Mouse (Mus musculus) heart, adult 2 months (tissue): Measurements from ENCODE around the gene Ddx23. TPM values are rescaled to one million over a fixed set of nuclear protein-coding genes. Genes with fewer than 3 reads are reported as not detected.

Source experiments
- DNase-seq, 2 experiments: peaks; one replicate each; pipeline ENCODE4 v3.0.0; 2021
- H3K27ac ChIP-seq: fragments of 200-600 bp; 2 replicates; pipeline ENCODE4 v1.8.1; 2022
- H3K27me3 ChIP-seq: fragments of 200-500 bp; 2 replicates; pipeline ENCODE4 v1.6.1; 2012; ENCODE audit warnings: mild to moderate bottlenecking, low read length, inconsistent platforms, mixed read lengths; ENCODE audit not compliant: control insufficient read depth, insufficient read depth
- H3K36me3 ChIP-seq: fragments of 200-500 bp; 2 replicates; pipeline ENCODE4 v1.6.1; 2012; ENCODE audit warnings: low read length, inconsistent platforms; ENCODE audit not compliant: control insufficient read depth, insufficient read depth
- H3K4me1 ChIP-seq: fragments of 200-500 bp; 2 replicates; pipeline ENCODE4 v1.6.1; 2011; ENCODE audit warnings: low read length; ENCODE audit not compliant: control insufficient read depth, insufficient read depth
- H3K4me3 ChIP-seq: fragments of 200-600 bp; 2 replicates; pipeline ENCODE4 v1.8.1; 2022
- H3K79me2 ChIP-seq: fragments of 200-500 bp; replicated peaks from 2 replicates; pipeline ENCODE4 v1.6.1; 2012; ENCODE audit warnings: mild to moderate bottlenecking, inconsistent platforms, low read length, moderate library complexity, mixed read lengths; ENCODE audit not compliant: control insufficient read depth, insufficient read depth
- H3K9ac ChIP-seq: fragments of 200-500 bp; 2 replicates; pipeline ENCODE4 v1.6.1; 2012; ENCODE audit warnings: low read depth, mild to moderate bottlenecking, control low read depth, inconsistent platforms, low read length, mixed read lengths
- CTCF ChIP-seq: fragments of 200-600 bp; IDR thresholded peaks from 2 replicates; pipeline ENCODE4 v1.8.1; 2022; ENCODE audit warnings: antibody characterized with exemption, mild to moderate bottlenecking, moderate library complexity
- EP300 ChIP-seq: fragments of 200-500 bp; IDR thresholded peaks from 2 replicates; pipeline ENCODE4 v1.6.1; 2011; ENCODE audit warnings: low read depth, low read length, control low read depth; ENCODE audit not compliant: insufficient read depth
- POLR2A ChIP-seq: fragments of 200-500 bp; IDR thresholded peaks from 2 replicates; pipeline ENCODE4 v1.6.1; 2011; ENCODE audit warnings: mild to moderate bottlenecking, low read depth, low read length, control low read depth; ENCODE audit not compliant: insufficient read depth
- WGBS: fragments of 180-500 bp; shearing (Covaris S2); methylation state at CpG from one replicate; pipeline ENCODE4 v1.1.7; 2018; 5-methylcytosine and 5-hydroxymethylcytosine counted together
- intact Hi-C: fragments of 180-260 bp; cut with DNase I; formaldehyde crosslinking; loops from one replicate; pipeline ENCODE4 v1.15.1; 2025
- polyA plus RNA-seq: library from polyadenylated mRNA; depleted of rRNA; stranded (reverse); fragments of >200 nt; gene quantifications from 2 replicates; pipeline ENCODE4 v1.2.3, GENCODE M21; 2012
- total RNA-seq, 2 experiments: library from RNA; stranded (reverse); gene quantifications; 2 replicates each; pipeline ENCODE4 v1.2.3; 2021

Gene Ddx23
- total and polyA plus RNA-seq, 3 experiments = 18.9 to 55.4 (median 47.9) TPM

- H3K79me2 ChIP-seq = peaks cover 1% of the 10 kb centered on the region; the same call in 1 of the 2 replicates
- H3K9ac ChIP-seq = peak overlapping the region; percentile 89
- 27% methylated on average over 12 of the region's 12 CpGs for WGBS
- peak overlapping the region; percentile 89 for H3K27ac ChIP-seq
- no peak for TF ChIP-seq EP300
- no peak for TF ChIP-seq CTCF
- TF ChIP-seq POLR2A = no peak
- peak overlapping the region; percentile 96 for H3K4me3 ChIP-seq
- H3K4me1 ChIP-seq = peaks cover 3% of the 10 kb centered on the region
- H3K36me3 ChIP-seq = no peaks in the 10 kb centered on the region
- intact Hi-C loops = no loop called here
- DNase-seq = peak in 1 of 2 experiments; percentile 24
- H3K27me3 ChIP-seq = no peaks in the 10 kb centered on the region
Measured at GRCm38 (mm10) chr15:98610131-98610633, 52.5 kb downstream of the Ddx23 start.

GRCm38 (mm10) chr15:98609331-98610130 is 53.2 kb downstream of the Ddx23 start, which contains the start of gene Adcy6:
Gene Adcy6, minus strand, starts transcription at chr15:98610076.
- Histone ChIP-seq H3K9ac (peak within 1 kb of the TSS; percentile 99), H3K4me3 (peak within 1 kb of the TSS; percentile 96), H3K36me3 (no peaks in the 10 kb centered on the region), H3K79me2 (peaks cover 2% of the 10 kb centered on the region; the same call in 1 of the 2 replicates), H3K27ac (peak within 1 kb of the TSS; percentile 89), H3K27me3 (no peaks in the 10 kb centered on the region), H3K4me1 (peaks cover 3% of the 10 kb centered on the region)
- TF ChIP-seq EP300 (no peak), CTCF (no peak), POLR2A (no peak)
- intact Hi-C loops = no loop called here
- under 1% methylated on average over 69 of the region's 75 CpGs for WGBS
- DNase-seq = peak; percentile 86

GRCm38 (mm10) chr15:98608784-98609250 is 53.9 kb downstream of the Ddx23 start:
- H3K27ac ChIP-seq = peak overlapping the region; percentile 89
- DNase-seq = peak; percentile 57 to 67
- H3K79me2 ChIP-seq = peaks cover 8% of the 10 kb centered on the region
- intact Hi-C loops = no loop called here
- no peaks in the 10 kb centered on the region for H3K36me3 ChIP-seq
- under 1% methylated on average over 19 of the region's 26 CpGs for WGBS
- peaks cover 5% of the 10 kb centered on the region for H3K4me1 ChIP-seq
- H3K9ac ChIP-seq = peak overlapping the region; percentile 99
- H3K27me3 ChIP-seq = no peaks in the 10 kb centered on the region
- peak overlapping the region; percentile 96 for H3K4me3 ChIP-seq
- TF ChIP-seq CTCF (no peak), EP300 (no peak), POLR2A (peak; percentile 26; the same call in 1 of the 2 replicates)

- TF ChIP-seq EP300 (no peak), POLR2A (peak; percentile 15)
- intact Hi-C loops = no loop called here
- peaks cover 9% of the 10 kb centered on the region for H3K4me1 ChIP-seq
- DNase-seq = peak in 1 of 2 experiments; percentile 31
- H3K79me2 ChIP-seq = peaks cover 9% of the 10 kb centered on the region
- WGBS = 2% methylated on average over 10 of the region's 10 CpGs
- peaks cover 2% of the 10 kb centered on the region for H3K36me3 ChIP-seq
- no peaks in the 10 kb centered on the region for H3K27me3 ChIP-seq
- peak overlapping the region; percentile 96 for H3K4me3 ChIP-seq
- peak overlapping the region; percentile 99 for H3K9ac ChIP-seq
- peak overlapping the region; percentile 89 for H3K27ac ChIP-seq
Measured at GRCm38 (mm10) chr15:98608058-98608783, 54.5 kb downstream of the Ddx23 start.

- H3K9ac ChIP-seq = peak overlapping the region; percentile 99
- H3K4me3 ChIP-seq = peak overlapping the region; percentile 96
- DNase-seq = peak; percentile 82 to 89
- WGBS = 8% methylated on average over 4 of the region's 4 CpGs
- H3K27me3 ChIP-seq = no peaks in the 10 kb centered on the region
- intact Hi-C loops = no loop called here
- peaks cover 9% of the 10 kb centered on the region for H3K79me2 ChIP-seq
- peaks cover 3% of the 10 kb centered on the region for H3K36me3 ChIP-seq
- peak; percentile 68 for TF ChIP-seq POLR2A
- peak; percentile 99 for TF ChIP-seq EP300
- no peak for TF ChIP-seq CTCF
- peak overlapping the region; percentile 89 for H3K27ac ChIP-seq
- peaks cover 9% of the 10 kb centered on the region for H3K4me1 ChIP-seq
Measured at GRCm38 (mm10) chr15:98607557-98607956, 55.1 kb downstream of the Ddx23 start.
